Mouse (Mus musculus) midbrain, embryonic 16.5 days (tissue): ENCODE results near the gene Ap4b1. TPM values are rescaled to one million over a fixed set of nuclear protein-coding genes. Genes with fewer than 3 reads are reported as not detected.

Source experiments
- ATAC-seq: fragments of 200-750 bp; cut with Nextera tagmentation; 2 replicates; pipeline ENCODE4 v1.8.0; 2017; ENCODE audit warnings: moderate TSS enrichment
- H3K27ac ChIP-seq: fragments of 300-500 bp; sonication (generic); 2 replicates; pipeline ENCODE4 v1.5.1; 2014; ENCODE audit warnings: mild to moderate bottlenecking, low read length, mixed read lengths
- H3K27me3 ChIP-seq: fragments of 300-500 bp; sonication (generic); 2 replicates; pipeline ENCODE4 v1.6.1; 2014; ENCODE audit warnings: low read depth, low read length, mixed read lengths; ENCODE audit not compliant: control insufficient read depth, insufficient read depth
- H3K36me3 ChIP-seq: fragments of 300-500 bp; sonication (generic); 2 replicates; pipeline ENCODE4 v1.6.1; 2014; ENCODE audit warnings: mild to moderate bottlenecking, low read length, moderate library complexity, mixed read lengths; ENCODE audit not compliant: control insufficient read depth, insufficient read depth
- H3K4me1 ChIP-seq: fragments of 300-500 bp; sonication (generic); 2 replicates; pipeline ENCODE4 v1.6.1; 2014; ENCODE audit warnings: mild to moderate bottlenecking, low read length, mixed read lengths; ENCODE audit not compliant: control insufficient read depth, insufficient read depth
- H3K4me2 ChIP-seq: fragments of 300-500 bp; sonication (generic); 2 replicates; pipeline ENCODE4 v1.6.1; 2014; ENCODE audit warnings: mild to moderate bottlenecking, low read length, mixed read lengths
- H3K4me3 ChIP-seq: fragments of 300-500 bp; sonication (generic); 2 replicates; pipeline ENCODE4 v1.5.1; 2014; ENCODE audit warnings: low read depth, mild to moderate bottlenecking, low read length, moderate library complexity, mixed read lengths
- H3K9ac ChIP-seq: fragments of 300-500 bp; sonication (generic); 2 replicates; pipeline ENCODE4 v1.6.1; 2014; ENCODE audit warnings: low read depth, low read length, mixed read lengths
- H3K9me3 ChIP-seq: fragments of 300-500 bp; sonication (generic); replicated peaks from 2 replicates; pipeline ENCODE4 v1.6.1; 2014; ENCODE audit warnings: mild to moderate bottlenecking, low read length, mixed read lengths; ENCODE audit not compliant: control insufficient read depth, poor library complexity, severe bottlenecking
- WGBS: fragments of 180-500 bp; shearing (Covaris S2); extraction: QIAGEN DNeasy Blood & Tissue Kit; methylation state at CpG from one replicate; pipeline ENCODE4 v1.1.7; 2014; 5-methylcytosine and 5-hydroxymethylcytosine counted together
- polyA plus RNA-seq: library from polyadenylated mRNA; unstranded; fragments of >200 nt; fragmentation: Nextera tagmentation; extraction: Ambion mirVana; gene quantifications from 2 replicates; pipeline ENCODE4 v1.2.1, GENCODE M21; 2015

Gene Ap4b1
- polyA plus RNA-seq, 1 experiment from 2014 or later, result 22.8 TPM

DNA sequence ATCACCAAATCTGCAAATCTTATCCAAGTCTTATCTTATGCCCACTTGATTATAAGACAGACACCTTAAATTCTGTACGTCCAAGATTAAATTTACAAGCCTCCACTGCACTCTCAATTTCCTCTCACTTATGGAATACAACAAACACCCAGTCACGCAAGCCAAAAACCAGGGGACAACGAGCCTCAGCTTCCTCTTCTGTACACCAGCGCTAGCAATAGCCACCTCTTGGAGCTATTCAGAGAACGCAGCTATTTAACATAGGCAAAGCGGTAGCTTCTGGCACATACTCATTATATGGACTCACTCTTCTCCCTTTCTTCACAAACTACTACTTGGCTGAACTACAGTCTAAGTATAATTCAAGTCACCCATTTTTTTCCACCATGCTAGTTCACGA is 30.1 kb upstream of the Ap4b1 start:
- no peak for ATAC-seq
- Histone ChIP-seq H3K4me1 (peaks cover 4% of the 10 kb centered on the region; the same call in 1 of the 2 replicates), H3K9ac (no peak overlapping the region), H3K9me3 (no peaks in the 10 kb centered on the region), H3K27ac (no peak overlapping the region), H3K4me2 (no peak overlapping the region), H3K27me3 (no peaks in the 10 kb centered on the region), H3K36me3 (peaks cover 7% of the 10 kb centered on the region; the same call in 1 of the 2 replicates), H3K4me3 (no peak overlapping the region)
- 77% methylated on average over 7 of the region's 7 CpGs for WGBS

- 91% methylated on average over 3 of the region's 3 CpGs for WGBS
- H3K9me3 ChIP-seq, result no peaks in the 10 kb centered on the region
- peaks cover 4% of the 10 kb centered on the region; the same call in 1 of the 2 replicates for H3K4me1 ChIP-seq
- ATAC-seq, result no peak
- no peaks in the 10 kb centered on the region for H3K27me3 ChIP-seq
- H3K36me3 ChIP-seq, result peaks cover 7% of the 10 kb centered on the region; the same call in 1 of the 2 replicates
- H3K27ac ChIP-seq, result no peak overlapping the region
- H3K9ac ChIP-seq, result no peak overlapping the region
- H3K4me3 ChIP-seq, result no peak overlapping the region
- no peak overlapping the region for H3K4me2 ChIP-seq
These were observed 29.0 kb upstream of the Ap4b1 start for GRCm38 (mm10) chr3:103780271-103780670.

- H3K27ac ChIP-seq, result no peak overlapping the region
- peaks cover 4% of the 10 kb centered on the region; the same call in 1 of the 2 replicates for H3K4me1 ChIP-seq
- no peak overlapping the region for H3K4me3 ChIP-seq
- no peak overlapping the region for H3K9ac ChIP-seq
- peaks cover 7% of the 10 kb centered on the region; the same call in 1 of the 2 replicates for H3K36me3 ChIP-seq
- no peaks in the 10 kb centered on the region for H3K27me3 ChIP-seq
- no peak for ATAC-seq
- no peak overlapping the region for H3K4me2 ChIP-seq
- H3K9me3 ChIP-seq, result no peaks in the 10 kb centered on the region
- 77% methylated on average over 5 of the region's 5 CpGs for WGBS
These were observed 28.5 kb upstream of the Ap4b1 start for GRCm38 (mm10) chr3:103780777-103781176.

DNA sequence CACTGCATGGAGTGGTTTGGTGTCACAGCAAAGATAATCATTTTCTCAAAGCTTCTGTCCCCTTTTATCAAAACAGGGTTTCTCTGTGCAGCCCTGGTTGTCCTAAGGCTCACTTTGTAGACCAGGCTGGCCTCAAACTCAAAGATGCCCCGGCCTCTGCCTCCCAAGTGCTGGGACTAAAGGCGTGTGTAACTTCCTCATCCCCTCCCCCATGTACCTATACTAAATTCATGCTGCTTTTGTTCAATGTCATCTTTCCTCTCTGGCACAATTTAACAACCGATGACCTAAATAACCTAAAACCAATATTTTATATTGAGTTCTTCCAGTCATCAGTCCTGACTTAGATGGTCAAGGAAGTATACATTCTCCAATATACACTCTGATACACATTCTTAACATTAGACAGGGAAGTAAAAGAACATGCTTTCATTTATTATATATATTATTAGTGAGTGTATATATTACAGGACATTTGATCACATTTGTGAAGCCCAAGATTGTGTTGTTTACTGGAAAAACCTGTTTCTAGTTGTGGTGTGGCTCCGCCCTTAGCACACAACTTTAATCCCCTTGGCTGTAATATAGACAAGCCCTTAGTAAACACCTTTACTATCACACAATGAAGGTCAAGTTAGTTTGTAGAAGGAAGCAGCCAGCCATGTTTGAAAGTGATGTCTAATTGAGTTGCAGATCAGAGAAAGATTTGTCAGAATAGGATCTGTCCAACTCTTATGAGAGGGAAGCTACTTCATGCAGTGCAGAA is 26.3 kb upstream of the Ap4b1 start:
- WGBS, result 86% methylated on average over 4 of the region's 4 CpGs
- H3K9ac ChIP-seq, result no peak overlapping the region
- H3K27me3 ChIP-seq, result no peaks in the 10 kb centered on the region
- no peaks in the 10 kb centered on the region for H3K9me3 ChIP-seq
- H3K4me1 ChIP-seq, result peaks cover 7% of the 10 kb centered on the region; the same call in 1 of the 2 replicates
- no peak for ATAC-seq
- no peaks in the 10 kb centered on the region for H3K36me3 ChIP-seq
- H3K27ac ChIP-seq, result no peak overlapping the region
- H3K4me2 ChIP-seq, result no peak overlapping the region
- no peak overlapping the region for H3K4me3 ChIP-seq

DNA sequence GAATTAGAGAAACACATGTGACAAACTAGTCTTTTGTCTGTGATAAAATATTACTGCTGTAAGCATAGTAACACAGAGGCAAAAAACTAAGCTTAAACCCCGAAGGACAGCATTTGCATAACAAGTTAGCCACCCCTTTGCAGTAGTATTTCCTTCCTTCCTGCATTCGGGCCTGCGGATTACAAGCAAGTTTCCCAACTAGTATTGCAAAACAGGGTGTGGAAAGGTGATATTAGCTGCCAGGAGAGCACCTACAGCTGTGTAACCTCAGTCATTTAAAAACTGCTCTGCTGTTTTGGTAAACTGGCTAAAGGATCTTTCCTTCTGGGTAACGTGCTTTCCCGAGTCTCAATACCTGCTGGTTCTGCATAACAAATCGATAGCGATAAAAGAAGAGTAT is 22.1 kb upstream of the Ap4b1 start:
- Histone ChIP-seq H3K4me1 (peaks cover 22% of the 10 kb centered on the region), H3K4me2 (no peak overlapping the region), H3K27me3 (no peaks in the 10 kb centered on the region), H3K4me3 (no peak overlapping the region), H3K36me3 (no peaks in the 10 kb centered on the region), H3K9ac (no peak overlapping the region), H3K27ac (no peak overlapping the region), H3K9me3 (no peaks in the 10 kb centered on the region)
- no peak for ATAC-seq
- 58% methylated on average over 7 of the region's 7 CpGs for WGBS

- H3K27ac ChIP-seq, result no peak overlapping the region
- no peaks in the 10 kb centered on the region for H3K27me3 ChIP-seq
- no peaks in the 10 kb centered on the region for H3K9me3 ChIP-seq
- peaks cover 22% of the 10 kb centered on the region for H3K4me1 ChIP-seq
- H3K36me3 ChIP-seq, result no peaks in the 10 kb centered on the region
- WGBS, result 86% methylated on average over 7 of the region's 7 CpGs
- no peak for ATAC-seq
- H3K4me2 ChIP-seq, result peak overlapping the region; percentile 84
- no peak overlapping the region for H3K9ac ChIP-seq
- H3K4me3 ChIP-seq, result no peak overlapping the region
These were observed 20.2 kb upstream of the Ap4b1 start for GRCm38 (mm10) chr3:103789096-103789495.

GRCm38 (mm10) chr3:103789891-103790345 is 19.4 kb upstream of the Ap4b1 start:
- WGBS, result 1% methylated on average over 14 of the region's 14 CpGs
- Histone ChIP-seq H3K9me3 (no peaks in the 10 kb centered on the region), H3K4me1 (peaks cover 22% of the 10 kb centered on the region), H3K27ac (peak overlapping the region; percentile 93), H3K9ac (peak overlapping the region; percentile 87), H3K36me3 (no peaks in the 10 kb centered on the region), H3K4me2 (peak overlapping the region; percentile 84), H3K4me3 (peak overlapping the region; percentile 95), H3K27me3 (no peaks in the 10 kb centered on the region)
- ATAC-seq, result no peak

- peak overlapping the region; percentile 87 for H3K9ac ChIP-seq
- H3K9me3 ChIP-seq, result no peaks in the 10 kb centered on the region
- peak overlapping the region; percentile 93 for H3K27ac ChIP-seq
- H3K36me3 ChIP-seq, result no peaks in the 10 kb centered on the region
- H3K27me3 ChIP-seq, result no peaks in the 10 kb centered on the region
- peaks cover 22% of the 10 kb centered on the region for H3K4me1 ChIP-seq
- peak; percentile 86 for ATAC-seq
- 0% methylated on average over 24 of the region's 61 CpGs for WGBS
- H3K4me2 ChIP-seq, result peak overlapping the region; percentile 84
- H3K4me3 ChIP-seq, result peak overlapping the region; percentile 95
These were observed 18.8 kb upstream of the Ap4b1 start for GRCm38 (mm10) chr3:103790346-103791145.
